Mouse (Mus musculus): ENCODE measurements around the gene Prm2.

DNA sequence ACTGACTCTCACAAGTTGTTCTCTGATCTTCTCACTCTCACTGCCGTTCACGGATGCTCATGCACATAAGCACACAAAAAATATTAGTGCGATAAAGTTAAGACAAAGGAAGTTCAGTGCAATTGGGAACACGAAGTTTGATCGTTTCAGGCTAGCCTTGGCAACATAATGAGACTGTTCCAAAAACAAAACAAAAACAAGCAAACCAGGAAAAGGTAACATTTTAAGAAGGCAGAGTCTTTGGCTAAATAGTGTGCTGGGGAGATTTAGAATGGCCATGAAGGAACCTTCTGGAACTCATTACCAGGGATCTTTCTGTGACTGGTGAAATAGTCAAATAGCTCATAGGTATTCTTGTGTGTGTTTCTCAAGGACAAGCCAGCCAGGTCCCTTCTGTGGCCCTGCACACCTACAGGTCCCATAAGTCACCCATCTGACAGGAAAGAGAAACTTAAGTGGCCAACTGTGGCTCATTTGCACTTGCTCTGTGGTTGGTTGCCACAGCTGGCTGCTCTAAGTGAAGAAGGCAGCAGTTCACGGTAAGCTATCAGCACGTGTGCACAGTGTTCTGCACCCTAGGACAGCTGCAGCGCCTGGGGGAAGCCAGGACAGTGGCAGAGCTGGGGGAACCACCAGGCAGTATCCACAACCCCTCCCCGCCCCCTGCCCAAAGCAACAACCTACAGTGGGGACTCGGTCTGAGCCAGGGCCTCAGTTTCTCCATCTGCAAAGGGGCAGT lies 10.0 kb upstream of the Prm2 start, which contains the start of gene Prm1:
- TF ChIP-seq CTCF (IDR thresholded peaks at IDR 0.05; ENCODE audit: extremely low read depth, insufficient read length, insufficient replicate concordance, low read depth, low read length) (no peak), POLR2A (IDR thresholded peaks at IDR 0.05; ENCODE audit: low read depth, low read length) (no peak)
